Mouse (Mus musculus): ENCODE measurements at regions not wholly inside any gene's neighbourhood (a gene's known extent, or its start where the extent isn't known, plus 50 kb on each side); places are given as distances from the start of the nearest gene placed in this dataset.

DNA sequence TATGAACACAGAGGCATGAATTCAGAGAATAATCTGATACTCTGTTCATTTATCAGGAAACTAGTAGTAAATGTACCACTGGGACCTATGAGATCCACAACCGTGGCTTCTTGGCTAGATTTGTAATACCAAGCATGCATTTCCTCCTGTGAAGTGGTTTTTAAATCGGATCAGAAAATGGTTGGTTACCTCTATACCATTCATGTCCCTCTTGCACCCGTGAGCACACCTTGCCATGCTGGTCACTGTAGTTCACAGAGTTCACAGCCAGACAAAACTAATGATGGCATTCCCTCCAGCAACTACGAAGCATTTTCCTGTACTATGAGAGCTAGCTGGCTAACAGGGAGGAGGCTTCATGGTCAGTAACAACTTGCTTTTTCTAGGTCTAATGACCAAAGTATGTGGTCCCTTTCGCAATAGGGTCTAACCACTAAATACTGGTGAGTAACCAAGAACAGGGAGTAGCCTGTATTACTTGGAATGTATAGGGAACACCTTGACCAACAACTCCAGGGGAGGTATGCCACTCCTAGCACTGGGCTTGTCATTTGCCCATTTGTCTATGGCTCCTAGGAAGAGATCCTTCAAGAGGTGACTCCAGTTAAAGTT is 227.0 kb upstream of the Zbtb20 start:
- TF ChIP-seq POLR2A (IDR thresholded peaks at IDR 0.05; ENCODE audit: insufficient read depth, low read length) = no peak
- TF ChIP-seq EP300 (IDR thresholded peaks at IDR 0.05; ENCODE audit: insufficient read depth, low read depth, low read length) = no peak
- TF ChIP-seq CTCF (IDR thresholded peaks at IDR 0.05; ENCODE audit: low read depth, low read length) = no peak
